Mouse (Mus musculus) intestine, embryonic 14.5 days (tissue): Measurements from ENCODE around the gene Pik3r1. TPM values are rescaled to one million over a fixed set of nuclear protein-coding genes. Genes with fewer than 3 reads are reported as not detected.

Source experiments
- ATAC-seq: fragments of 200-750 bp; cut with Nextera tagmentation; replicated peaks from 2 replicates; pipeline ENCODE4 v1.8.0; 2017; ENCODE audit warnings: low read depth, moderate number of reproducible peaks, moderate TSS enrichment, moderate library complexity; ENCODE audit not compliant: low FRiP score, low TSS enrichment
- DNase-seq: peaks from one replicate; pipeline ENCODE4 v3.0.0-alpha.2; 2018; ENCODE audit warnings: low spot score
- H3K27ac ChIP-seq: fragments of 300-500 bp; sonication (generic); 2 replicates; pipeline ENCODE4 v1.5.1; 2014; ENCODE audit warnings: low read depth, mild to moderate bottlenecking, control low read depth
- H3K27me3 ChIP-seq: fragments of 300-500 bp; sonication (generic); replicated peaks from 2 replicates; pipeline ENCODE4 v1.6.1; 2014; ENCODE audit warnings: low read length, control low read depth; ENCODE audit not compliant: control insufficient read depth, insufficient read depth
- H3K36me3 ChIP-seq: fragments of 300-500 bp; sonication (generic); 2 replicates; pipeline ENCODE4 v1.6.1; 2014; ENCODE audit warnings: low read length, control low read depth; ENCODE audit not compliant: control insufficient read depth, insufficient read depth
- H3K4me1 ChIP-seq: fragments of 300-500 bp; sonication (generic); replicated peaks from 2 replicates; pipeline ENCODE4 v1.6.1; 2014; ENCODE audit warnings: low read length, control low read depth, mixed read lengths; ENCODE audit not compliant: control insufficient read depth, insufficient read depth
- H3K4me2 ChIP-seq: fragments of 300-500 bp; sonication (generic); 2 replicates; pipeline ENCODE4 v1.6.1; 2014; ENCODE audit warnings: low read length
- H3K4me3 ChIP-seq: fragments of 300-500 bp; sonication (generic); 2 replicates; pipeline ENCODE4 v1.5.1; 2014; ENCODE audit warnings: low read depth, low read length, control low read depth, mixed read lengths
- H3K9ac ChIP-seq: fragments of 300-500 bp; sonication (generic); 2 replicates; pipeline ENCODE4 v1.6.1; 2014; ENCODE audit warnings: mild to moderate bottlenecking, low read length
- H3K9me3 ChIP-seq: fragments of 300-500 bp; sonication (generic); 2 replicates; pipeline ENCODE4 v1.6.1; 2016; ENCODE audit warnings: low read length, control low read depth; ENCODE audit not compliant: control insufficient read depth
- WGBS: fragments of 180-500 bp; shearing (Covaris S2); extraction: QIAGEN DNeasy Blood & Tissue Kit; methylation state at CpG from one replicate; pipeline ENCODE4 v1.1.7; 2014; 5-methylcytosine and 5-hydroxymethylcytosine counted together
- polyA plus RNA-seq: library from polyadenylated mRNA; unstranded; fragments of >200 nt; fragmentation: Nextera tagmentation; extraction: Ambion mirVana; gene quantifications from 2 replicates; pipeline ENCODE4 v1.2.1, GENCODE M21; 2014

The Pik3r1 gene
- polyA plus RNA-seq, 1 experiment from 2014 or later, result 52.6 TPM

- no peak overlapping the region for H3K4me3 ChIP-seq
- H3K9me3 ChIP-seq, result no peaks in the 10 kb centered on the region
- H3K27ac ChIP-seq, result no peak overlapping the region
- H3K36me3 ChIP-seq, result peaks cover 12% of the 10 kb centered on the region
- ATAC-seq, result no peak
- H3K9ac ChIP-seq, result no peak overlapping the region
- H3K4me2 ChIP-seq, result no peak overlapping the region
- H3K4me1 ChIP-seq, result peaks cover 2% of the 10 kb centered on the region; the same call in 1 of the 2 replicates
- WGBS, result 85% methylated on average over 12 of the region's 12 CpGs
- no peak for DNase-seq
- no peaks in the 10 kb centered on the region for H3K27me3 ChIP-seq
Observed at GRCm38 (mm10) chr13:101713429-101714088, 54.5 kb downstream of the Pik3r1 start.

DNA sequence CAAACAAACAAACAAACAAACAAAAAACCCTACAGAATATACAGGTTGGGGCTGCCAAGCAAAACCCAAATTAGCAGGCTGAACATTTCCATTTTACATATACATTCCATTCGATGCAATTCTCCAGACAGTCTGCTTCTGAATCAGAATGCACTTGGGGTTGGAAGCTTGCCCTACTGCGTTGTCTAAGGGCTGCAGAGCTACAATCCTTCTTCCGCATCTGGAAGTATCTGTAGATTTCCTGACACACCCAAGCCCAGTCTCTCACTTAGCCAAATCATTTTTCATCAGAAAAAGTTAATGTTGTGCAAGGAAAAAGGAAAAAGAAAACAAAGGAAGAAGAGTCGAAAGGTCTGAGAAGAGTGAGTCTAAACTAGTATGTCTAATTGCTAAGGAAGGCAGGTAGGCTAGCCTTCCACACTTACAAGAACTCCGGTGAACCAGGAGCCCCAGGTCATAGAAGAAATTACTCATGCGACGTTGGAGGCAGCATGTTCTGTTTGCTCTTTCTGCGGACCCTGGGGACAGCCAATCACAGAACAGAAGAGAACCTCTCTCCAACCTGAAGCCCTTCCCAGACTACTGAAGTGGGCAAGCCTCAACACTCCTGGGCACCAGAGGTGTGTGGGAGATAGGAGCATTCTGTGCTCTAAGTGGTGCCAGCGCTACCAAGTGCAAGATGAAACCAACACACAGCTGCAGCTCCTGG lies 55.1 kb downstream of the Pik3r1 start:
- H3K9me3 ChIP-seq, result no peaks in the 10 kb centered on the region
- H3K9ac ChIP-seq, result no peak overlapping the region
- no peak for ATAC-seq
- H3K4me2 ChIP-seq, result no peak overlapping the region
- no peak overlapping the region for H3K27ac ChIP-seq
- no peak for DNase-seq
- 77% methylated on average over 9 of the region's 9 CpGs for WGBS
- no peaks in the 10 kb centered on the region for H3K4me1 ChIP-seq
- H3K27me3 ChIP-seq, result no peaks in the 10 kb centered on the region
- peaks cover 19% of the 10 kb centered on the region for H3K36me3 ChIP-seq
- H3K4me3 ChIP-seq, result no peak overlapping the region

- H3K4me3 ChIP-seq, result no peak overlapping the region
- no peak overlapping the region for H3K4me2 ChIP-seq
- peaks cover 23% of the 10 kb centered on the region for H3K36me3 ChIP-seq
- no peaks in the 10 kb centered on the region for H3K4me1 ChIP-seq
- no peaks in the 10 kb centered on the region for H3K27me3 ChIP-seq
- 88% methylated on average over 9 of the region's 9 CpGs for WGBS
- no peaks in the 10 kb centered on the region for H3K9me3 ChIP-seq
- DNase-seq, result no peak
- H3K27ac ChIP-seq, result no peak overlapping the region
- no peak overlapping the region for H3K9ac ChIP-seq
- ATAC-seq, result no peak
Observed at GRCm38 (mm10) chr13:101712099-101712498, 55.9 kb downstream of the Pik3r1 start.

DNA sequence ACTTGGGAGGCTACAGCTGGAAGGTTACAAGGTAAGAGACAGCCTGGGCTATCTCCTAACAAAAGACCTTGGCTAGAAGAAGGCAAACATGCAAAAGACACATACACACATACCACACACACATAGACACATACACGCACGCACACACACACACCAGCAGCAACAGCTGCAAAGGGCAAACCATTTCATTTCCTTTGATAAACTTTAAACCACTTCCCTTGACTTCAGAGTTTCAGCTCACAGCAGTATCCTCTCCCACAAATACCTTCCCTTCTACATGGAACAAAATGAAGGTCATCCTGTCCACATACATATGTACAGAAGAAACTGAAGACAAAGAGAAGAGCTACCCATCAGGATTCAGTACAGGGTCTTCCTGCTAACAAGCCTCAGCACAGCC lies 56.7 kb downstream of the Pik3r1 start:
- WGBS, result 98% methylated on average over 2 of the region's 2 CpGs
- ATAC-seq, result no peak

DNA sequence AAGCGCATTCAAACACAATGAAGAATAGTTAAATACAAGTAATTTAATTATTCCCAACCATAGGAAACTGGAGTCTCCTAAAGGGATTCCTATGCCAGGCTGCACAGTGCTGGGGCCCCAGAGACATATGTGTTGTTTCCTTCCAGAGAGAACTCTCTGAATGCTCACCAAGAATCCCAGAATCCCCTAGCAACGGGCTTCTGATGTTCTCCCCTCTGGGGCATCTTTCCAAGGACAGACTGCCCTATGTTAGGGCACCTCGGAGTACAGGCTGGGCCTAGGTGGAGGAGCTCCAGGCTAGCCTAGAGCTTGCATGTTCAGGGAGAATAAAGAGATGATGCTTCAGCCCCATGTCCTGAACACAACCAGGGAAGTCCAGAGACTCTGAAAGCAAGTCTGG lies 58.2 kb downstream of the Pik3r1 start:
- H3K4me3 ChIP-seq, result no peak overlapping the region
- peaks cover 32% of the 10 kb centered on the region for H3K36me3 ChIP-seq
- ATAC-seq, result no peak
- WGBS, result 82% methylated on average over 3 of the region's 3 CpGs
- no peak for DNase-seq
- H3K4me1 ChIP-seq, result no peaks in the 10 kb centered on the region
- no peak overlapping the region for H3K9ac ChIP-seq
- no peak overlapping the region for H3K4me2 ChIP-seq
- no peaks in the 10 kb centered on the region for H3K9me3 ChIP-seq
- no peak overlapping the region for H3K27ac ChIP-seq
- no peaks in the 10 kb centered on the region for H3K27me3 ChIP-seq

More for the DNA sequence above, 56.7 kb downstream of the Pik3r1 start:
- no peaks in the 10 kb centered on the region for H3K9me3 ChIP-seq
- no peak overlapping the region for H3K4me2 ChIP-seq
- H3K4me3 ChIP-seq, result no peak overlapping the region
- H3K27me3 ChIP-seq, result no peaks in the 10 kb centered on the region
- H3K9ac ChIP-seq, result no peak overlapping the region
- DNase-seq, result no peak
- no peak overlapping the region for H3K27ac ChIP-seq
- H3K4me1 ChIP-seq, result no peaks in the 10 kb centered on the region
- peaks cover 23% of the 10 kb centered on the region for H3K36me3 ChIP-seq

- H3K27me3 ChIP-seq, result no peaks in the 10 kb centered on the region
- WGBS, result 96% methylated on average over 9 of the region's 9 CpGs
- no peak overlapping the region for H3K4me2 ChIP-seq
- H3K9me3 ChIP-seq, result no peaks in the 10 kb centered on the region
- ATAC-seq (no peak), DNase-seq (no peak)
- no peak overlapping the region for H3K4me3 ChIP-seq
- peaks cover 39% of the 10 kb centered on the region for H3K36me3 ChIP-seq
- H3K9ac ChIP-seq, result no peak overlapping the region
- no peak overlapping the region for H3K27ac ChIP-seq
- H3K4me1 ChIP-seq, result no peaks in the 10 kb centered on the region
Observed at GRCm38 (mm10) chr13:101707226-101707625, 60.8 kb downstream of the Pik3r1 start.

DNA sequence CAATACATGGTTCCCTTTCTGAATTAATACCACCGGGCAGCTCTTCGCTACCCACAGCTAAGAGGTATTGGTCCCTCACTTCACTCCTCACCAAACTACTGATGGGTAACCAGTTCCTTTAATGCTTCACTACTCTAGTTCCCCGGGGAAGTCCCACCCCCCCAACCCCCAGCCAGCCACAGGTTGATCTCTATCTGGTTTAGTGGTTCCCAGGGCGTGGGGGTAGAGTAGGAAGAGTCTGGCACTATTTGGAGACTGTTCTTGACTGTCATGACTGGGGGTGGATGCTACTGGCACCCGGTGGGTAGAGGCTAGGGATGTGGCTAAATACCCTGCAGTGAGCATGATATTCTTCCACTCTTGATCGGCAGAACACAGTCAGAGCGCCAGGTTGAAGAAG lies 61.6 kb downstream of the Pik3r1 start:
- Histone ChIP-seq H3K4me3 (no peak overlapping the region), H3K36me3 (peaks cover 45% of the 10 kb centered on the region), H3K27ac (no peak overlapping the region), H3K4me2 (no peak overlapping the region), H3K27me3 (no peaks in the 10 kb centered on the region), H3K9me3 (no peaks in the 10 kb centered on the region), H3K9ac (no peak overlapping the region), H3K4me1 (no peaks in the 10 kb centered on the region)
- no peak for DNase-seq
- WGBS, result 85% methylated on average over 7 of the region's 7 CpGs
- ATAC-seq, result no peak

- H3K4me3 ChIP-seq, result no peak overlapping the region
- WGBS, result 85% methylated on average over 14 of the region's 14 CpGs
Observed at GRCm38 (mm10) chr13:101702096-101702775, 65.8 kb downstream of the Pik3r1 start.

More at GRCm38 (mm10) chr13:101702096-101702775, 65.8 kb downstream of the Pik3r1 start:
- H3K4me1 ChIP-seq, result no peaks in the 10 kb centered on the region
- no peaks in the 10 kb centered on the region for H3K9me3 ChIP-seq
- ATAC-seq, result no peak
- no peak overlapping the region for H3K4me2 ChIP-seq
- H3K27me3 ChIP-seq, result no peaks in the 10 kb centered on the region
- H3K9ac ChIP-seq, result no peak overlapping the region
- H3K36me3 ChIP-seq, result peaks cover 58% of the 10 kb centered on the region
- H3K27ac ChIP-seq, result no peak overlapping the region
- DNase-seq, result no peak
